8 mouse cellular contexts compared by ENCODE assay signal in the genomic region with DNA sequence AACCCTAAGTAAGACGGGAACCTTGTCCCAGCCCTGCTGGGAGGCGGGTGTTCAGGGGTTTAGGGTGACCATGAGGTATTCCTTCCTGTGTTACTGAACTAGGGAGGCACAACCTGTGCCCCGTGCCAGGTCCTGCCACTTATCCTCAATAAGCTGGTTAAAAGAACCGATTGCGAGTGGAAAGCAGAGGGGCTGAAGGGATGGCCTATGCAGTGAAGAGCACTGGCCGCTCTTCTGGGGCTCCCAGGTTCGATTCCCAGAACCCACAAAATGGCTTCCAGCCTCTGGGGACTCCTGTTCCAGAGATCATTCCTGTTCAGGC. TPM values are rescaled to one million over a fixed set of nuclear protein-coding genes. Genes with fewer than 3 reads are reported as not detected.
DNase-seq lines count a peak whose midpoint lies in the region; ATAC-seq and TF ChIP-seq lines count a peak whose summit lies in the region.

No protein-coding gene starts in this region.

- peak overlapping the region; percentile 86 for H3K9ac ChIP-seq in heart, embryonic 13.5 days
- peak overlapping the region; percentile 59 for H3K9ac ChIP-seq in forebrain, embryonic 13.5 days
- peak overlapping the region; percentile 73 for H3K9ac ChIP-seq in liver, embryonic 16.5 days (ENCODE audit: low read depth, low read length)

- H3K4me1 ChIP-seq in heart, embryonic 13.5 days: peaks cover 42% of the 10 kb centered on the region
- peaks cover 91% of the 10 kb centered on the region for H3K4me1 ChIP-seq in E14TG2a.4 (replicated peaks; ENCODE audit: low read depth, low read length)
- H3K4me1 ChIP-seq in forebrain, embryonic 13.5 days: peaks cover 26% of the 10 kb centered on the region
- H3K4me1 ChIP-seq in liver, embryonic 16.5 days (ENCODE audit: control insufficient read depth, low read depth, low read length): peaks cover 33% of the 10 kb centered on the region

- ATAC-seq in heart, embryonic 13.5 days (ENCODE audit: extremely low read depth, insufficient number of reproducible peaks, low FRiP score, low TSS enrichment): no peak
- ATAC-seq in forebrain, embryonic 13.5 days: no peak
- no peak for ATAC-seq in liver, embryonic 16.5 days (ENCODE audit: low read depth)

- no peak for TF ChIP-seq CTCF in E14TG2a.4 (conservative IDR thresholded peaks at IDR 0.05; ENCODE audit: low read length)

- peaks cover 11% of the 10 kb centered on the region for H3K36me3 ChIP-seq in heart, embryonic 13.5 days
- H3K36me3 ChIP-seq in E14TG2a.4 (ENCODE audit: insufficient read depth, low read length): peaks cover 4% of the 10 kb centered on the region; the same call in 1 of the 2 replicates
- H3K36me3 ChIP-seq in forebrain, embryonic 13.5 days (ENCODE audit: poor library complexity, severe bottlenecking): no peaks in the 10 kb centered on the region
- no peaks in the 10 kb centered on the region for H3K36me3 ChIP-seq in liver, embryonic 16.5 days (ENCODE audit: control insufficient read depth, insufficient read depth)

- peak overlapping the region; percentile 97; the same call in 1 of the 2 replicates for H3K27ac ChIP-seq in heart, embryonic 13.5 days (replicated peaks)
- H3K27ac ChIP-seq in forebrain, embryonic 13.5 days: no peak overlapping the region
- peak overlapping the region; percentile 67 for H3K27ac ChIP-seq in liver, embryonic 16.5 days (ENCODE audit: low read length)

- peak overlapping the region; percentile 77 for H3K4me3 ChIP-seq in heart, embryonic 13.5 days
- peak overlapping the region; percentile 69 for H3K4me3 ChIP-seq in E14TG2a.4 (replicated peaks; ENCODE audit: low read length)
- H3K4me3 ChIP-seq in forebrain, embryonic 13.5 days: peak overlapping the region; percentile 45
- peak overlapping the region; percentile 75 for H3K4me3 ChIP-seq in liver, embryonic 16.5 days (ENCODE audit: low read depth, low read length)

- peak overlapping the region; percentile 90 for H3K4me2 ChIP-seq in heart, embryonic 13.5 days
- peak overlapping the region; percentile 77 for H3K4me2 ChIP-seq in forebrain, embryonic 13.5 days
- H3K4me2 ChIP-seq in liver, embryonic 16.5 days (ENCODE audit: low read depth, low read length): peak overlapping the region; percentile 95

- H3K27me3 ChIP-seq in heart, embryonic 13.5 days (replicated peaks): peaks cover 20% of the 10 kb centered on the region
- H3K27me3 ChIP-seq in E14TG2a.4 (ENCODE audit: insufficient read depth, low read length): peaks cover 60% of the 10 kb centered on the region
- H3K27me3 ChIP-seq in forebrain, embryonic 13.5 days: peaks cover 83% of the 10 kb centered on the region
- peaks cover 19% of the 10 kb centered on the region for H3K27me3 ChIP-seq in liver, embryonic 16.5 days (ENCODE audit: control insufficient read depth, insufficient read depth, low read depth, low read length)

- DNase-seq in heart, postnatal 4 days: no peak
- no peak for DNase-seq in embryo, embryonic 10 days (ENCODE audit: low spot score)
- DNase-seq in cerebellum, adult 18-20 months: no peak
- no peak for DNase-seq in retina, embryonic 14.5 days (ENCODE audit: low spot score)

- 23% methylated on average over 7 of the region's 7 CpGs for WGBS in heart, embryonic 13.5 days
- WGBS in forebrain, embryonic 13.5 days: 30% methylated on average over 7 of the region's 7 CpGs
- 13% methylated on average over 7 of the region's 7 CpGs for WGBS in liver, embryonic 16.5 days (ENCODE audit: insufficient replicate concordance)

- H3K9me3 ChIP-seq in heart, embryonic 13.5 days: no peaks in the 10 kb centered on the region
- no peaks in the 10 kb centered on the region for H3K9me3 ChIP-seq in E14TG2a.4 (ENCODE audit: low read length)
- H3K9me3 ChIP-seq in forebrain, embryonic 13.5 days (replicated peaks): no peaks in the 10 kb centered on the region
- no peaks in the 10 kb centered on the region for H3K9me3 ChIP-seq in liver, embryonic 16.5 days (replicated peaks; ENCODE audit: control insufficient read depth, low read length)

RNA-seq across cellular contexts. Expression of gene Rnf213, which starts 0.5 kb away (rescaled TPM):
- polyA plus RNA-seq in heart, embryonic 13.5 days (2015; fragmentation: Nextera tagmentation; extraction: Ambion mirVana): 5.5 and 6.8 TPM in 2 replicates
- total RNA-seq in heart, postnatal 4 days (2021): 10 to 100 TPM; 17.2 to 19.7 TPM
- 0.83 and 1.2 TPM in 2 replicates for polyA plus RNA-seq in forebrain, embryonic 13.5 days (2015; fragmentation: Nextera tagmentation; extraction: Ambion mirVana)
- polyA plus RNA-seq in liver, embryonic 16.5 days (2015; fragmentation: Nextera tagmentation; extraction: Ambion mirVana): 2.5 and 3.3 TPM in 2 replicates

RNA-seq across cellular contexts. Expression of gene Slc26a11, which starts 38.1 kb away (rescaled TPM):
- 9.3 and 10.4 TPM in 2 replicates for polyA plus RNA-seq in heart, embryonic 13.5 days (2015; fragmentation: Nextera tagmentation; extraction: Ambion mirVana)
- 1 to 10 TPM; 3.0 to 3.9 TPM for total RNA-seq in heart, postnatal 4 days (2021)
- 4.6 and 4.9 TPM in 2 replicates for polyA plus RNA-seq in forebrain, embryonic 13.5 days (2015; fragmentation: Nextera tagmentation; extraction: Ambion mirVana)
- polyA plus RNA-seq in liver, embryonic 16.5 days (2015; fragmentation: Nextera tagmentation; extraction: Ambion mirVana): 2.1 and 2.3 TPM in 2 replicates

RNA-seq across cellular contexts. Expression of gene Sgsh, which starts 38.1 kb away (rescaled TPM):
- 5.7 and 6.9 TPM in 2 replicates for polyA plus RNA-seq in heart, embryonic 13.5 days (2015; fragmentation: Nextera tagmentation; extraction: Ambion mirVana)
- 1 to 10 TPM; 7.0 to 7.7 TPM for total RNA-seq in heart, postnatal 4 days (2021)
- polyA plus RNA-seq in forebrain, embryonic 13.5 days (2015; fragmentation: Nextera tagmentation; extraction: Ambion mirVana): 4.6 and 4.7 TPM in 2 replicates
- polyA plus RNA-seq in liver, embryonic 16.5 days (2015; fragmentation: Nextera tagmentation; extraction: Ambion mirVana): 1.8 and 2.0 TPM in 2 replicates
